Mouse (Mus musculus) olfactory bulb, adult 2 months (tissue): Measurements from ENCODE around the gene Ubp1. TPM values are rescaled to one million over a fixed set of nuclear protein-coding genes. Genes with fewer than 3 reads are reported as not detected.

Experiments used
- H3K27ac ChIP-seq: fragments of 200-500 bp; 2 replicates; pipeline ENCODE4 v1.5.1; 2012; ENCODE audit warnings: low read depth, low read length; ENCODE audit not compliant: insufficient read depth
- H3K4me1 ChIP-seq: fragments of 200-500 bp; 2 replicates; pipeline ENCODE4 v1.6.1; 2012; ENCODE audit warnings: low read length; ENCODE audit not compliant: control insufficient read depth, insufficient read depth
- H3K4me3 ChIP-seq: fragments of 200-500 bp; 2 replicates; pipeline ENCODE4 v1.5.1; 2012; ENCODE audit warnings: mild to moderate bottlenecking, low read depth, low read length, moderate library complexity; ENCODE audit not compliant: insufficient read depth
- CTCF ChIP-seq: fragments of 200-500 bp; IDR thresholded peaks from 2 replicates; pipeline ENCODE4 v1.5.1; 2012; ENCODE audit warnings: low read depth, mild to moderate bottlenecking, low read length, moderate library complexity; ENCODE audit not compliant: insufficient read depth
- POLR2A ChIP-seq: fragments of 200-500 bp; IDR thresholded peaks from 2 replicates; pipeline ENCODE4 v1.6.1; 2012; ENCODE audit warnings: mild to moderate bottlenecking, low read depth, low read length, moderate library complexity; ENCODE audit not compliant: insufficient read depth
- WGBS: fragments of 180-500 bp; shearing (Covaris S2); methylation state at CpG from one replicate; pipeline ENCODE4 v1.1.7; 2018; 5-methylcytosine and 5-hydroxymethylcytosine counted together
- polyA plus RNA-seq: library from polyadenylated mRNA; stranded (reverse); fragments of >200 nt; gene quantifications from 2 replicates; pipeline ENCODE4 v1.2.4, GENCODE M21; 2012; ENCODE audit warnings: low replicate concordance; ENCODE audit not compliant: missing spikeins, insufficient read depth, insufficient read length

Gene Ubp1
- polyA plus RNA-seq, 1 experiment = not detected

DNA sequence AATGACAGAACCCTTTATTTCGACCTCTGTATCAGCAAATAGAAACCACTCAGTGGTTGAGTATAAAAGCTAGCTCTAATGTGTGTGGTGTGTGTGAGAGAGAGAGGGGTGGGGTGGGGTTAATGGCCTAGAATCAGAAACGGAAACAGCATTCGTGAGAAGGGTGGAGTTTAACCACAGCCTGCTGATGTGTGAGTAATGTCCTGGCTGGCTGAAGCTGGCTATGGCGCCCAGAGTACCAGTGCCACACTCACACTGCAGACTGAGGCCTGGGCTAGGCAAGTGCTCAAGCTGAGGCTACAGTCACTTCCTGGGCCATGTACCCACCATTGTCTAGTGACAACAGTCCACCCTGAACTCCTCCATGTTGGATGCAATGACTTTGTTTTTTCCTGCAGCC is 85.7 kb downstream of the Ubp1 start:
- TF ChIP-seq CTCF (no peak), POLR2A (no peak)
- WGBS = 67% methylated on average over 4 of the region's 4 CpGs
- H3K4me1 ChIP-seq = no peaks in the 10 kb centered on the region
- H3K27ac ChIP-seq = no peak overlapping the region
- H3K4me3 ChIP-seq = no peak overlapping the region

DNA sequence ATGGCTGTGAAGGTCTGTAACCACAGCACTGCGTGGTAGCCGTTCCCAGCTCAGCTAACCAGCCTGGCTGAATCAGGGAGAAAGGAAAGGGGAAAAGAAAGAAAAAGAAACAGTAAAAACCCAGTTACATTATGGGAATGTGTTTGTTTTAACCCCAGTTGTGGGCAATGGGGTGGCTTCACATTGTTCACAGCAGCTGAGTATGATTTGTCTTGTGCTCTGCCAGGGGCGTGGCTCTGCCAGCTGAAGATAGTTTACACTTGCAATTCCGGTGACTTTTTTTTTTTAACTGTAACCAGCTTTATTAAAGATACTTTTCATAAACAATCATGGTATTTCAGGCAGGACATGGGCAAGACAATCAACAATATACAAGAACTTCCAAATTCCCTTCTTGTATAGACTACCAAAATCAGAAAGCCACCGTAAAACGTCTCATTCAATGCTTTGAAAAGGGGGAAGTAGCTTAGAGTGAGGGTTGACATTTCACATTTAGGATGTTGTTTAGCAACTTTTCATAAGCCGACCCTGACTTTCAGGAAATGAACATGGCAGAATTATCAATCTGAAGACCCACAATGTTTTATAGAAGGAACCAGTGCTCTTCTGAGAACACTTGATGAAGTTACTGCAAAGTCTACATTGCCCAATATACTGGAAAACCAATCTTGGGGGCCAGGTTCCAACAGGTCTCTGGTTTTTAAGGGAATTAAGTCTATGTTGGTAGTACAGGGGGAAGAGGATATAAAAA is 88.5 kb downstream of the Ubp1 start:
- no peak for TF ChIP-seq POLR2A
- TF ChIP-seq CTCF = no peak
- H3K27ac ChIP-seq = no peak overlapping the region
- H3K4me3 ChIP-seq = no peak overlapping the region
- 81% methylated on average over 7 of the region's 7 CpGs for WGBS
- no peaks in the 10 kb centered on the region for H3K4me1 ChIP-seq

DNA sequence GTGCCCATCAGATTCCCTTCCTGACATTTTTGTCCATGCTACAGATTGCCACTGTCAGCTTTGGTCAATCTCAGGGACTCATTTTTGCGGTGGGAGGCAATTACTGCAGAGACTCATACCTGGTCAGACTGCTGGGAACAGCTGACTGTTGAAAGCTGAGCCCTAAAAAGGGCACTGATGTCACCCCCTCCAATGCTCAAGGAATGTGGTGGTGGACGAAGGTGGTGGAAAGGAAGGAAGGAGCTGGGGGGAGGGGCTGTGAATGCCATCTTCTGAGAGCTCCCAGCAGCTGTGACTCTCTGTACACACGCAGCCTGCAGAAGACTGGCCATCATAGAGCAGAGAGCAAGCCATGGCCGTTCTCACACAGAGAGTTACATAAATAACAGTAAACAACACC is 91.4 kb downstream of the Ubp1 start:
- Histone ChIP-seq H3K27ac (no peak overlapping the region), H3K4me3 (no peak overlapping the region), H3K4me1 (peaks cover 10% of the 10 kb centered on the region)
- TF ChIP-seq POLR2A (no peak), CTCF (no peak)
- 78% methylated on average over 4 of the region's 4 CpGs for WGBS

DNA sequence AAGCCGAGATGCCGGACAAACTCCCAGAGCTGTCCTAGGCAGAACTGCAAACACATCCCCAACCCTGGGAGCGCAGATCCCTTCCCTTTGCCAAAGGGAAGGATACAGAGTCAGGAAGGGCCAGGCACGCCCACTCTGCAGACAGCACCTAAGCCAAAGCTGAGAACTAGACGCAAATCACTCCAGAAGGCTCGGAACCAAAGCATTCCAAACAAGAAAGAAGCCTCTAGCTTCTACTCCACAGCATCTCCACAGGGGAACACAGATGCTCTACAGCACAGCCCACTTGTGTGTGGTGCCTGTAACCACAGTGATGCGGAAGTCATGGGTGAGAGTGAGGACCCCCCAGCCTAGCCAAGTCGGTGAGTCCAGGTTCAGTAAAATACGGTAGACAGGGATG is 94.4 kb downstream of the Ubp1 start:
- 46% methylated on average over 9 of the region's 9 CpGs for WGBS
- H3K4me1 ChIP-seq = peaks cover 10% of the 10 kb centered on the region
- TF ChIP-seq CTCF (no peak), POLR2A (no peak)
- peak overlapping the region; percentile 14; the same call in 1 of the 2 replicates for H3K4me3 ChIP-seq
- no peak overlapping the region for H3K27ac ChIP-seq

DNA sequence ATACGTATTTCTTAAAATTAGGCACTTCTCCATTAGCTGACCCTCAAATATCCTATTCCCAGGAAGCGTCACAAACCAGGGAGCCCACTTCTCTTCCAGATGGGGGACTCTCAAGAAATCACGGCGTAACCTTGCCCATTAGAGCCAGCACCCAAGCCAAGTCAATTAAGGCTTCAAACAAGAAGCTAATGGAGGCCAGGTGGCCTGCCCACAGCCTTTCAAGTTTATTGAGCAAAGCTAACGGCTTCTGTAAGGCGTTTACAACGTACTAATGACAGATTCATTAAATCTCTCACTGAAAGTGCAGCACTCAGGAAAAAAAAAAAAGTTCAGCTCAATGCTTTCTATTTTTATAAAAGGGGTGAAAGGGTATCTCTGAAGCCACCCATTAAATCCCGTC is 95.1 kb downstream of the Ubp1 start:
- Histone ChIP-seq H3K4me1 (peaks cover 10% of the 10 kb centered on the region), H3K27ac (no peak overlapping the region), H3K4me3 (peak overlapping the region; percentile 91)
- TF ChIP-seq CTCF (no peak), POLR2A (no peak)
- 7% methylated on average over 8 of the region's 8 CpGs for WGBS

DNA sequence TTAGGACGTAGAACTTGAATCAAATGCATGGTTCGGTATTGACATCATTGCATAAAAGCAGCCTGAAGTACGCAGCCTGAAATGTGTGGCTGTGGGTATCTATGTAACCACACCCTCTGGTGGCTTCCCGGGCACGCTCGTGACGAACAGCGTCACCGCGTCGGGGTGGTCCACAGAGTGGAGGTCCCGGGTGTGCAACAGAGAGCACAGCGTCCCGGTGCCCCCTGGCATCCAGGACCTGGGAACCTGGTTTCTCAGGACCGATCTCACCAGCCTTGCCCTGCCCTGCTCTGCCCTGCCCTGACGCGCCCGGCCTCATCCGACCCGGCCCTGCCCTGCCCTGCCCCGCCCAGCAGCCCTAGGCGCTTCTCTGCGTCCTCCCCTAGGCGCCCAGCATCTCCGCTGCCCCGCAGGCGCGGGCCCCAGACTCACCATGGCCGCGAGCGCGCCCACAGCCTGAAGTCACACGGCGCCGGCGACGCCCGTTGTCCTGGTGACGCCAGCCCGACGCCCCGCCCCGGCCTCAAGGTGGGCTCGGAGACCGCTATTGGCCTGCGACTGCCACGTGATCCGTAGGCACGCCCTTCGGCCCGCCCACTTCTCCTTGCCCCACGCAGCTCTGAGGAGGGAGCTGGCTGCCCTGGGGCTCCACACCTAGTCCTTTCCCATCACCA is 95.7 kb downstream of the Ubp1 start:
- H3K27ac ChIP-seq = peak overlapping the region; percentile 53
- H3K4me3 ChIP-seq = peak overlapping the region; percentile 91
- peak; percentile 76 for TF ChIP-seq POLR2A
- TF ChIP-seq CTCF = no peak
- peaks cover 10% of the 10 kb centered on the region for H3K4me1 ChIP-seq
- under 1% methylated on average over 52 of the region's 52 CpGs for WGBS

Other genes with a start within 250 kb of the Ubp1 start
- not detected in 2 replicates for gene Pdcd6ip, start 222.7 kb upstream of the Ubp1 start, polyA plus RNA-seq
- gene Clasp2, start 189.5 kb upstream of the Ubp1 start, polyA plus RNA-seq = 163 TPM in 1 of 2 replicates, not detected in the other
- not detected in 2 replicates for gene Fbxl2, start 115.3 kb downstream of the Ubp1 start, polyA plus RNA-seq
- gene Susd5, start 126.2 kb downstream of the Ubp1 start, polyA plus RNA-seq = not detected in 2 replicates